Mouse (Mus musculus): ENCODE measurements around the gene Rora.

DNA sequence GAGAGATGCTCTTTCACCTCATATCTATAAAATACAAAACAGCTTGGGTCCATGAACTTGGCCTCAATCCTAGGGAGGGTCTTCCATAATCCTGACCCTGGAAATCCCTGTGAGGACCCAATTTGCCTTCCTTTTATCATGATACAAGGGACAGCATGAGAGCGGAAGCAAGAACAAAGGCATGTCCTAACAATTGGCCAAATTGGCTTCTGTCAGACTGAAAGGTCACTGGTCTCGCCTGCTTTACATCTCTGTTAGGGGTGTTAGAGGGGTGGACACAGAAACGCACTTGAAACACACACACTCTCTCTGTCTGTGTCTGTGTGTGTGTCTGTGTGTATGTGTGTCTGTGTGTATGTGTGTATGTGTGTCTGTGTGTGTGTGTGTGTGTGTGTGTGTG is 332.2 kb downstream of the Rora start:
- TF ChIP-seq CTCF (IDR thresholded peaks at IDR 0.05; ENCODE audit: low read depth, low read length), result no peak
- TF ChIP-seq POLR2A (IDR thresholded peaks at IDR 0.05; ENCODE audit: extremely low read depth, insufficient read depth, low read length), result no peak
